Mouse (Mus musculus) E14TG2a.4 (cell line): ENCODE results near the gene Gm16867.
"Not testable (repeated sequence)": the region's sequence is repeated elsewhere in the genome, so short reads cannot be mapped to it uniquely, and the experiment has no call there.

ENCODE experiments used
- H3K27me3 ChIP-seq: 2 replicates; pipeline ENCODE4 v1.6.1; 2014; ENCODE audit warnings: low read length, control low read depth; ENCODE audit not compliant: insufficient read depth
- H3K36me3 ChIP-seq: 2 replicates; pipeline ENCODE4 v1.6.1; 2014; ENCODE audit warnings: low read length, control low read depth; ENCODE audit not compliant: insufficient read depth
- H3K4me1 ChIP-seq: replicated peaks from 2 replicates; pipeline ENCODE4 v1.6.1; 2014; ENCODE audit warnings: low read depth, low read length, control low read depth
- H3K4me3 ChIP-seq: replicated peaks from 2 replicates; pipeline ENCODE4 v1.5.1; 2014; ENCODE audit warnings: mild to moderate bottlenecking, low read length
- H3K9me3 ChIP-seq: 2 replicates; pipeline ENCODE4 v1.6.1; 2014; ENCODE audit warnings: low read length, control low read depth

Gene Gm16867

DNA sequence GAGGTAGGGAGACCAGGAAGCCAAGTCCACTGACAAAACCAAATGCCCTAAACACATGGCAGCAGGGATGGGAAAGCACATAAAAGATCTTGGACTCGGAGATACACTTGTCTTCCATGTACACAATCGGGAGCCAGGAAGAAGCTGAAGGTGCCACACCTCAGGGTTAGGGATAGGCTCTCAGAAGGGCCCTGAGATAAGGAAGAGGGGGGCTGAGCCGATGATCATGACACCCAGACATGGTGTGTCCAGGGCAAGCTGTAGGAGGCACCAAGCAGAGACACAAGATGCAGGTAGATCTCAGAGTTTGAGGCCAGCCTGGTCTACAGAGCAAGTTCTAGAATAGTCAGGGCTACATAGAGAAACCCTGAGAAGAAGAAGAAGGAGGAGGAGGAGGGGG, 8.6 kb downstream of the Gm16867 start:
- not testable (repeated sequence) for H3K9me3 ChIP-seq, H3K4me3 ChIP-seq, H3K36me3 ChIP-seq, H3K4me1 ChIP-seq, H3K27me3 ChIP-seq

DNA sequence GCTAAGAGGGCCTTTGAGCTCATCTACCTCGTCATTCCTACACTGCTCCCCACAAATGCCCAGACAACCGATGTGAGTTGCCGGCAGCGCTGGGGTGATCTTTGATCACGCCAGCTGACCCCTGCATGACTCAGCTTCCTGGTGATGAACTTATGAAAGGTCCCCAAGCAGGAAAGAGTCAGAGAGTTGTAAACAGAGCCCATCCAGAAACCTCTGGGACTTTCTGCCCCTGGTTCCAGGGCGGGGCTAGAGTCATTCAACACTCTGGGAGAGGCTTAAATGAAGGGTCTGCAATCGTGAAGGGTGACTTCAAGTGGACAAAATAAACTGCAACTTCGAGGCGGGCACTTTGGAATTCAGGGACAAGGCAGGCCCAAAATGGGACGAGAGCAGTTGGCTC, 15.2 kb downstream of the Gm16867 start:
- H3K4me3 ChIP-seq, H3K9me3 ChIP-seq, H3K36me3 ChIP-seq, H3K27me3 ChIP-seq, H3K4me1 ChIP-seq: not testable (repeated sequence)

DNA sequence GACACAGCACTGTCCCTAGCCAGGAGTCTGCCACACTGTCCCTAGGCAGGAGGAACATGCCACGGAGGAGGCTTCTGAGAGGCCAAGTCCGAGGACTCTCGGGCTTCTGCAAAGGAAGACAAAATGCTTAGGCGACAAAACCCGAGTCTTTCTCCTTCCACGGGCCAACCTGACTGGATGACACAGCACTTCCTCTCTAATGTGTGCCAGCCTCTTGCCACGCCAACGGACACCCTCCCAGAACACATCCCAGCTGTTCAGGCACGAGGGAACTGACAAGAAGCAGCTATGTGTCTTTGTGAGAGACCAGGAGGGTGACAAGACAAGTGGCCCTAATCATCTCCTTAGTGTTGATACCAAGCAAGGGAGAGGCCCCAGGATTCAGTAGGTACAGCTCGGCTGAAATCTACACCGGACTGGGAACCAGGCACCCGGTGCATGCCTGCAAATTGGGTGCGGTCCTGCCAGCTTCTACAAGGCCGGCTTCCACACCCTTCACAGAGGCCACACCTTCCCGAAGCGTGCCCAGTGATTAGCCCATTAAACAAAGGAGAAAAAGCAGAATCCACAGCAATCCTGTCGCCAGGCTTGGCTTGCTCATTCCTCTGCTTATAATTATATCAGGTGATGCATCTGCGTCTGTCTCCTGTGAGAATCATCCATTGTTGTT, 17.6 kb downstream of the Gm16867 start:
- not testable (repeated sequence) for H3K36me3 ChIP-seq, H3K27me3 ChIP-seq, H3K4me1 ChIP-seq, H3K9me3 ChIP-seq, H3K4me3 ChIP-seq

- not testable (repeated sequence) for H3K4me1 ChIP-seq, H3K4me3 ChIP-seq, H3K36me3 ChIP-seq, H3K27me3 ChIP-seq, H3K9me3 ChIP-seq
These were observed 29.1 kb downstream of the Gm16867 start for GRCm38 (mm10) chr14:69473941-69474646.

- not testable (repeated sequence) for H3K27me3 ChIP-seq, H3K36me3 ChIP-seq, H3K9me3 ChIP-seq, H3K4me1 ChIP-seq, H3K4me3 ChIP-seq
These were observed 29.8 kb downstream of the Gm16867 start for GRCm38 (mm10) chr14:69473322-69473721.

DNA sequence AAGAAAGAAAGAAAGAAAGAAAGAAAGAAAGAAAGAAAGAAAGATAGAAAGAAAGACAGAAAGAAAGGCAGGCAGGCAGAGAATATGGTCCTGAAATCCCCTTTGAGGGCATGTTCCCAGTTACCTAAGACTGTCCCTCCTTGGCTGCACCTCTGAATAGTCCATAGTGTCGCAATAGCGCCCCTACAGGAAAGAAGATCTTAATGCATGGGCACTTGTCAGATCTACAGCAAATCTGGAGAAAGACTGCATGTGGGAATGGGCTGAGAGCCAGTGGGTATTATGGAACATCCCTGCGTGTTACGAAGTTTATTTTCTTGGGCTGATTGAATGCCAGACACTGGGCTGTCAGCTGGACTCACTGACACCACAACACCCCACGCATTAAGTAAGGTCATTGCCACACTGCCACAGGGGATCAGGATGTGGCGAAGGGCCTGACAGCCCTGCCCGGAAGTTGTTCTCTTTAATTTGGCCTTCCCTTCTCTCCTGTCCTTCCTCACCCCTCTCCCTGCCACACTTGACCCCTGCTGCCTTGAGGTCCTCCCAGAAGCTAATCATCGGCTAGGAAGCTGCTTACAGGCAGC, 32.9 kb downstream of the Gm16867 start:
- not testable (repeated sequence) for H3K9me3 ChIP-seq, H3K4me1 ChIP-seq, H3K27me3 ChIP-seq, H3K4me3 ChIP-seq, H3K36me3 ChIP-seq

- H3K4me1 ChIP-seq, H3K9me3 ChIP-seq, H3K27me3 ChIP-seq, H3K4me3 ChIP-seq, H3K36me3 ChIP-seq: not testable (repeated sequence)
These were observed 35.4 kb downstream of the Gm16867 start for GRCm38 (mm10) chr14:69467612-69468366.

DNA sequence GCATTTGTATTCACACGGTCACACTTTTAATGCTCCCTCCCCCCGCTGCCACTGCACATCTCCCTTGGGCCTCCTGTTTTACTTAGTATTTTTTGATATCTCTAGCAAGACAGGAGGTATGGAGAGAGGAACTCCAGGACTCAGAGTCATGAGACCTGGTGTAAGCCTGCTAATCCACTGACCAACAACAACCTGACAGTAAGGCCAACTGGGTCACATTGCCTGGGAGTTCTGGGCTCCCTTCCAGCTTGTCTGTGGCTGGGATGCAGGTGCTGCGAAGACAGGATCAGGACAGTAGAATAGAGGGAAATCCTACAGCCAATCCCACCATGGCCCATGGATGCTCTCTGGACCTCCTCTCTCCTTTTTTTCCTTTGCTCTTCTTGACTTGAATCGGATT, 38.7 kb downstream of the Gm16867 start:
- not testable (repeated sequence) for H3K9me3 ChIP-seq, H3K4me1 ChIP-seq, H3K27me3 ChIP-seq, H3K4me3 ChIP-seq, H3K36me3 ChIP-seq

GRCm38 (mm10) chr14:69457691-69458090, 45.5 kb downstream of the Gm16867 start:
- not testable (repeated sequence) for H3K4me3 ChIP-seq, H3K36me3 ChIP-seq, H3K4me1 ChIP-seq, H3K27me3 ChIP-seq, H3K9me3 ChIP-seq

DNA sequence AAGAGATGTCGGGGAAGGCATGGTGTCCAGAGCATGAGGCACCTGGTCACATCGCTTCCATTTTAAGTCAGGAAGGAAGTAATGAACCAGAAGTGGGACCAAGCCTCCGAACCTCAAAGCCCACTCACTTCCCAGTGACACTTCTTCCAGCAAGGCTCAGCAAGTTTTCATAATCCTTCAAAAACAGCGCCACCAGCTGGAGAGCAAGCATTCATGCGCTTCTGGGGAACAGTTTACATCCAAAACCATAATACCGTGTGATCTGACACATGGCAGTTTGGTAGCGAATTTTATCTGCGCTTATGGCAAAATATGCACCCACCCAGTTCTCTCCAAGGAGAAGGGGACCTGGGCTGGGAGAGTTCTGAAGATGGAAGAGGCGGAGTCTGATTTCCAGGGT, 48.5 kb downstream of the Gm16867 start:
- H3K4me3 ChIP-seq, H3K4me1 ChIP-seq, H3K9me3 ChIP-seq, H3K36me3 ChIP-seq, H3K27me3 ChIP-seq: not testable (repeated sequence)

DNA sequence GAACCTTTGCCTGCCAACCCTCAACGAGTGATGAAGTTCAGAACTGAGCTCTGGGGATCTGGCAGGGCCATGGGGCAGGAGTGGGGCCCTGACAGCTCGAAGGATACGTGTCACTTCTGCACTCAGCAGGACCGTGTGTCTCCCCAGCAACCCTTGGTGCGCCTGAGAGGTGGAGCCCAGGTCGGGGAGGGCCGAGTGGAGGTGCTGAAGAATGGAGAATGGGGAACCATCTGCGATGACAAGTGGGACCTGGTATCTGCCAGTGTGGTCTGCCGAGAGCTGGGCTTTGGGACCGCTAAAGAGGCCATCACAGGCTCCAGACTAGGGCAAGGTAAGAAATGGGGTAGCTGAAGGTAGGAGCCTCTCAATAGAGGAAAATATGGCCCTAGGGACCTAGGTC, 54.3 kb downstream of the Gm16867 start:
- not testable (repeated sequence) for H3K4me1 ChIP-seq, H3K9me3 ChIP-seq, H3K27me3 ChIP-seq, H3K36me3 ChIP-seq, H3K4me3 ChIP-seq

- not testable (repeated sequence) for H3K27me3 ChIP-seq, H3K4me1 ChIP-seq, H3K36me3 ChIP-seq, H3K9me3 ChIP-seq, H3K4me3 ChIP-seq
These were observed 56.2 kb downstream of the Gm16867 start for GRCm38 (mm10) chr14:69447006-69447405.

DNA sequence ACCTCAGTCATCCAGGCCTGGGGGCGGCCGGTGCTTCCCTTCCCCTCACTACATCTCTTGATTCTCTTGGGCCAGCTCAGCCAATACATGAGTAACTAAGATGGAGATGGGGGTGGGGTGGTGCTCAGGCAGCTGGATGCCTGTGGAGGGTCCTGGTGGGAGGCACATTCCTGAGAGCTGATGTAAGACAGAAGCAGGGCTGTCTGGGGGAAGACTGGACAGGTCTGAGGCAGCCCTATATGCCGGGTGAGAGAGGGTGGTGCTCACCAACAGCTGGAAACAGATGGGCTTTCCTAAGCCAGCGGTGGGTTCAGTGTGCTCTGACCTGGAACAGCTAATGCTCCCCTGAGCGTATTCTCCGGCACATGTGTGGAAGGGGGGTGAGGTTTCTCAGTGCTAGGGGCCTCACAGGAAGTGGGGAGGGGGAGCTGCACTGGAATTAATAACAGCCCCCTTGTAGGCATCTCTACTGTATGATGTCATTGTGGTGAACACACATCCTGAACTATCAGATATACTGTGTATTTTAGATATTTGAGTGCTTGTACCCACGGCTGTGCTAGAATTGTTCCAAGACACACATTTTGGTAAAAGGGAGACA, 60.0 kb downstream of the Gm16867 start:
- H3K4me1 ChIP-seq, H3K9me3 ChIP-seq, H3K4me3 ChIP-seq, H3K27me3 ChIP-seq, H3K36me3 ChIP-seq: not testable (repeated sequence)

DNA sequence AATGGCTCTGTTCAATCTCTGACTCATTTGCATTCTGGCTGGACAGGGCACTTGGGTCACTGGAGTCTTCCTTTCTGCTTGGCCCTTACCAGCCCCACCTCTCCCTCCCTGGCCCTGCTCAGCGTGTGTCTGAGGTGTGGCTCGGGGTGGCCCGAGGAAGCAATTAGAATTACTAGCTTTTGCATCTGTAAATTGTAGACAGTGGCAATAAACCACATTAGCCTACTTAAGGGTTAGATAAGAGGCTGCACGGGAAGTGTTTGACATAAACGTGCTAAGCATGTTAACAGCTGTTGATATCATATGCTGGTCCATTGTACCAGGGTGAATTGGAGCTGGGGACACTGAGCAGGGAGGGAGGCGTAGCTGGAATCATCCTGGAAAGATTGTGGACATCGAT, 62.2 kb downstream of the Gm16867 start:
- H3K36me3 ChIP-seq, H3K4me3 ChIP-seq, H3K27me3 ChIP-seq, H3K9me3 ChIP-seq, H3K4me1 ChIP-seq: not testable (repeated sequence)
